Mouse (Mus musculus): ENCODE data around the gene Xdh. TPM values are rescaled to one million over a fixed set of nuclear protein-coding genes. Genes with fewer than 3 reads are reported as not detected.

Gene Xdh
- polyA plus RNA-seq, 1 experiment from 2014 or later = 0.42 TPM

Other genes with a start within 250 kb of the Xdh start
- 7.3 and 10.6 TPM in 2 replicates for gene Galnt14, start 239.7 kb downstream of the Xdh start, polyA plus RNA-seq (2016; fragmentation: Nextera tagmentation; extraction: Ambion mirVana)
- 8.3 and 9.2 TPM in 2 replicates for gene Ehd3, start 146.1 kb downstream of the Xdh start, polyA plus RNA-seq (2016; fragmentation: Nextera tagmentation; extraction: Ambion mirVana)
- not detected in 2 replicates for gene Srd5a2, start 97.7 kb upstream of the Xdh start, polyA plus RNA-seq (2016; fragmentation: Nextera tagmentation; extraction: Ambion mirVana)